Mouse (Mus musculus): Measurements from ENCODE around the gene Egflam.

GRCm38 (mm10) chr15:7295199-7295598 is 103.0 kb downstream of the Egflam start:
- TF ChIP-seq POLR2A (IDR thresholded peaks at IDR 0.05; ENCODE audit: borderline replicate concordance, extremely low read depth, insufficient read depth, insufficient read length, poor library complexity, severe bottlenecking), result no peak
- no peak for TF ChIP-seq CTCF (IDR thresholded peaks at IDR 0.05; ENCODE audit: borderline replicate concordance, extremely low read depth, insufficient read depth, insufficient read length)

Measured in brain, embryonic 14.5 days (tissue).